Mouse (Mus musculus): ENCODE measurements around the gene Trp53inp2.

The Trp53inp2 gene

DNA sequence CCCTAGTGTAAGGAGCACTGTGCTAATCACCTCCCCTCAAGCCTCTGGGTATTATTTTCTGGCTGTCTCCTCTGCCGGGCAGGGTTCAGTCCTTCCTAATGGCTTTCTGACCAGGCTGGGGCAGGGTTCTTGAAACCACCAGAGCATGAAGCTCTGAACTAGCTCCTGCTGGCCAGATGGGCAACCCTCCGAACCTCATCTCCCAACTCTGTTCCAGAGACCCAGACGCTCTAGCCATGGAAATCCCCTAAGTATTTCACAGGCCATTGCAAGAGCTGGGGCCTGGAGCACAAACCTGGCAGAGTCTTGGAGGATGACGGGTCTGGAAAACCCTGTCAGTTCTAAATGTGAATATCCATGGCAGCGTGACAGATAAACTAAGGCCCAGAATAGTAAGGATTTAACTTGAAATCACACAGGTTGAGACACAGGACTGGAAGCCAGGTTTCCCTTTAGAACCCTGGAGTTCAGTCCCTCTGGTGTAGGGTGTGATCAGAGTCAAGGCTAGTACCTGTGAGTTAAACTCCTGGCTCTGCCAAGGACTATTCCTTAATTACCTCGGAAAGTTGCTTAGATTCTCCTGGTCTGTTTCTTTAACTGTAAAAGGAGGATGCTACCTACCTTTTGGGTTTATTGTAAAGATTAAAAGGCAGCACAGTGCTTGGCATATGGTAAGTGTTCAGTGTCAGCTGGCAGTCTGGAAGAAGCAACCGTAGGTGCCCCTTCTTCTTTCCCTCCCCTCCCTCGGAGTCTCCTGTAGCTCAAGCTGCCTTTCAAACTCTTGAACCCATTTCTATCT lies at the start of gene Trp53inp2:
Gene Trp53inp2, plus strand, starts transcription at position 799 of the 799 bp plus-strand sequence.
- POLR2A ChIA-PET: interaction anchor here in 2 of 4 experiments (0.7 to 4.7 kb wide), 15 partner anchors 8 to 590 kb away, joined by 3 to 45 read pairs (median 9); partner anchors contain the start of genes Map1lc3a (in 2 of the 2), Pigu (in 2 of the 2), Ahcy (in 1 of the 2) and Dynlrb1 (in 1 of the 2)
- CTCF ChIA-PET: interaction anchor here in 1 of 4 experiments (1.6 kb wide), 1 partner anchor 104 kb away, joined by 6 read pairs; the partner anchor contains the start of gene Map1lc3a

DNA sequence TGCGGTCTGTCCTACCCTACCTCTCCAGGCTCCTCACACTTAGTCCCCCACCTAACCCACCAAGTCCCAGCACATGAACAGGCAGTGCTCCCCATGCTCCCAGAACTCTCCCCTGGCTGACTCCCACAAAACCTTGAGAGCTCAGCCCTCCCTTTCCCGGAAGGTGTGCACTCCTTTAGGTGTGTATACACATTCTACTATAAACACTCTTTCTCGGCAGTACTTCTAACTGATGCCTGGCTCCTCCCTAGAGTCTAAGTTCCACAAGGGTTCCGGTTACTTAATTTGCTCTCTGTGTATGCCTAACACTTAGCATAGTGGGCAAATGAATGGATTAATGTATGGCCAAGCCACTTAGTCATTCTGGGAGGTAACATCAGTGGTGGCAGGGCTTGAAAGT lies 49.5 kb upstream of the Trp53inp2 start:
- ChIA-PET POLR2A (interaction anchor here in 2 of 4 experiments (0.6 to 1.6 kb wide), 2 partner anchors 32 to 58 kb away, joined by 3 read pairs; no protein-coding TSS in a partner anchor), CTCF (interaction anchor here in 1 of 4 experiments (0.6 kb wide), 1 partner anchor 399 kb away, joined by 5 read pairs; no protein-coding TSS in a partner anchor)

DNA sequence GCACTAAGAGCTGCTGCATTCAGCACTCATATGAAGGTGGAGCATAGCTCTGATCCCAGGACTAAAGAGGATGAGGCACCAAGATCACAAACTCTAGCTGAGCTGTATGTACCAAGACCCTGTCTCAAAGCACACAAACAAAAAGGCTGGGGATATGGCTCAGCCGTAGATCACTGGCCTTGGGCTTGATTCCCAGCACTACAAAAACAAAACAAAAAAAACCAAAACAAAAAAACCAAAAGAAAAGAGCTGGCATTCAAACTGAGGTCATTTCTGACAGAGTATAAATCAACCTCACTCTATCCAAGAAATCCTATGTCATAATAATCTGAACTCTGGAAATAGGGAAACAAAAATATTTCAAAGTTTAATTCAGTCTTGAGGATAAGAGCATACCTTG lies 47.4 kb upstream of the Trp53inp2 start:
- ChIA-PET CTCF (interaction anchor here in 1 of 4 experiments (0.7 kb wide), 1 partner anchor 21 kb away, joined by 3 read pairs; no protein-coding TSS in a partner anchor), POLR2A (interaction anchor here in 3 of 4 experiments (0.7 to 1.4 kb wide), 9 partner anchors 13 to 1202 kb away, joined by 3 to 5 read pairs (median 4); partner anchors contain the start of genes Ahcy (in 1 of the 3) and Pigu (in 1 of the 3))

DNA sequence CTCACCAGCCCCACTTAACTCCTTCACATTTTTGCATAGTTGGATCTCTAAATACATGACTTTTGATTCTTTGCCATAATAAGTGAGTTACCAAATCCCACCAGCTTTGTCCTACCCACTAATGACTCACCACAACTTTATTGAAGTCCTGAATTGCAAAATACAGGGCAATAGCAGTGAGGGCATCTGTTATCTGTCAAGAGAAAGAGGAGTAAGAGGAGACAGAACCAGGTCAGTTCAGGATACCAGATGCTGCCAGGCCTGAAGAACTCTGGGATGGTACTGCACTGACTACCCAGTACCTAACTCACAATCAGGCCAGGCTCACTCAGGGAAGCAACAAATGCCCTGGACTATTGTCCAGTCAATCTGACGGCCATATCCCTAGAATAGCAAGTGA lies 45.6 kb upstream of the Trp53inp2 start:
- ChIA-PET CTCF (no interaction called here), POLR2A (no interaction called here)

DNA sequence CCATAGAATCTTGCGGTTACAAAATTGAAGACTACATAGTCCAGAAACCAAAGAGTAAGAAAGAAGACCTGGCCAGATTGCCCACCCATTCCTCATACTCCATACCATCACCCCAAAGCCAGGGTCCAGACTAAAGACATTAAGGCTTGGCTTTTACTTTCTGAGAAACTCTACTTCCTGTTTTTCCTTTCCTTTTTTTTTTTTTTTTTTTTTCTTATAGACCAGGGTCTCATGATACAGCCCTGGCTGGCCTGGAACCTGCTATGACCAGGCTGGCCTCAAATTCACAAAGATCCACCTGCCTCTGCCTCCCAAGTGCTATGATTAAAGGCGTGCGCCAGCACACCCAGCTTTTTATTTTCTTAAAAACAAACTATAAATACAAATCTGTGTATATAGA lies 44.6 kb upstream of the Trp53inp2 start:
- CTCF ChIA-PET: no interaction called here
- POLR2A ChIA-PET: interaction anchor here in 1 of 4 experiments (0.7 kb wide), 1 partner anchor 45 kb away, joined by 3 read pairs; no protein-coding TSS in a partner anchor

DNA sequence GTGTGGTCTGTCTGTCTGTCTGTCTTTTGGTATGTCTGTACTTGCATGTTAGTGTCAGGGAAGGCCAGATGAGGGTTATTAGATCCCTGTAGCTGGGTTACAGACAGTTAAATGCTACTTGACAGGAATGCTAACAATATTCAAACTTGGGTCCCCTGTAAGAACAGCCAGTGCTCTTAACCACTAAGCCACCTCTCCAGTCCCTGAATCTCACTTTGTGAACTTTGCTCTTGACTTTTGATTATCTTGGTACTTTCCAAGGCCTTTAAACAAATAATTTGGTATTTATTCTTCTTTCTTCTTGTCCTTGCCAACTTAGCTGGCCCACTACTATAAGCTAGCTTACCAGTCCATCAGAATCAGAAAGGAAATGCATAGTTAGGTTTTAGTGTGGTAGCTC lies 40.7 kb upstream of the Trp53inp2 start:
- POLR2A ChIA-PET: interaction anchor here in 2 of 4 experiments (1.2 to 2.1 kb wide), 3 partner anchors 16 to 42 kb away, joined by 3 to 5 read pairs (median 4); partner anchors contain the start of gene Pigu (in 1 of the 2)
- CTCF ChIA-PET: interaction anchor here in 1 of 4 experiments (0.6 kb wide), 1 partner anchor 340 kb away, joined by 3 read pairs; no protein-coding TSS in a partner anchor

DNA sequence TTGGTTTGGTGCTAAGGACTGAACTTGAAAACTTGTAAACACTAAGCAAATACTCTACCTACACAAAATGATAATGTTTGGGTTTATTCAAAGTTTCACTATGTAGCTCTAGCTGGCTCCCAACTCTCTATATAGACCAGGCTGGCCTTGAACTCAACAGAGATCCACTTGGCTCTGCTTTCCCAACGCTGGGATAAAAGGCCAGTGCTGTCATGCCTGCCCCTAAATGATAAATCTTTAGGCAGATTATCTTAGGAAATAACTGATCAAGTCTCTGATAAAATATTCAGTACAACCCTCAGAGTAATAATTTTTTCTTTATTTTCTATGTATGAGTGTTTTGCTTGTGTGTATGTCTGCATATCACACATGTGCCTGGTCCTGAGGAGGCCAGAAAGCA lies 34.2 kb upstream of the Trp53inp2 start:
- POLR2A ChIA-PET: interaction anchor here in 1 of 4 experiments (1.1 kb wide), 1 partner anchor 13 kb away, joined by 5 read pairs; no protein-coding TSS in a partner anchor
- CTCF ChIA-PET: interaction anchor here in 1 of 4 experiments (0.6 kb wide), 1 partner anchor 168 kb away, joined by 3 read pairs; no protein-coding TSS in a partner anchor

DNA sequence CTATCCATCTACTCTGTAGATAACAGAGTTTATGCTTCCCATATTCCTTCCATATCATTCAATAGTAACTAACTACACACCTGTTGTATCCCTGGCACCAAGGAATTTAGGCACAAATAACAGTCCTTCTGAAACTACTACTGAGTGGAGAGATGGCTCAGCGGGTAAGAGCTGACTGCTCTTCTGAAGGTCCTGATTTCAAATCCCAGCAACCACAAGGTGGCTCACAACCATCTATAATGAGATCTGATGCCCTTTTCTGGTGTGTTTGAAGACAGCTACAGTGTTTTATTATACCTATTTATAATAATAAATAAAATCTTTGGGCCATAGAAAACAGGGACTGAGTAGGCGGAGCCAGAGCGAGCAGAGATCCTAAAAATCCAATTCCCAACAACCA lies 26.5 kb upstream of the Trp53inp2 start:
- POLR2A ChIA-PET: interaction anchor here in 2 of 4 experiments (1.1 to 5.7 kb wide), 4 partner anchors 9 to 33 kb away, joined by 4 to 31 read pairs (median 4); partner anchors contain the start of gene Trp53inp2 (in 1 of the 2)

DNA sequence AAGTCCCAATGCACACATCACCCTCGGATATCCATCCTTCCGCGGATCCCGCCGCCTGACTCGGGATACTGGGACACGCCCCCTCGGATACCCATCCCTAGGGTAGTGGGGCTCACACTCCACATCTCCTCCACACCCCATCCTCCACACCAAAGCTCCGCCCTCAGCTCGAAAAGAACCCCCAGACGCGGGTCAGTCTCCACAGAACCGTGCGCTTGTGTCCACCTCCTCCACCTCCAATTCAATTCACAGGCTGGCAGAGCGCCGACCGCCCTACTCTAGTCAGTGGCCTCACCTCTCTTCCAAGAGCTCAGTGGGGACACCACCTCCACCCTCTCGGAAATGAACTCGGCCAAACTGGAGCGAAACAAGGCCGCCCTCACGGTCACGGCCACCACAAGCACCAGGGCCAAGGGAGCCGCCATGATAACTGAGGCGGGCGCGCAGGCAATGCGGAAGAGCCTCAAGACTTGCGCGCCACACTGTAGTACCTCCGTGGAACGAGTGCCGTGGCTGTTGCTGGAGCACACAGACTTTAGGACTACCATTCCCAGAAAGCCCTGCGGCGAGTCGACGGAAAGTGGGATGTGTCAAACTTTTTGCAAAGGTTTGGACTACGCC lies 23.8 kb upstream of the Trp53inp2 start, which contains the start of gene Pigu:
Gene Pigu, minus strand, starts transcription at position 460 of the 621 bp plus-strand sequence.
- ChIA-PET POLR2A (interaction anchor here in 3 of 4 experiments (0.5 to 5.7 kb wide), 17 partner anchors 9 to 272 kb away, joined by 3 to 31 read pairs (median 4); partner anchors contain the start of genes Trp53inp2 (in 2 of the 3) and Map1lc3a (in 1 of the 3)), CTCF (interaction anchor here in 2 of 4 experiments (0.7 to 1.7 kb wide), 4 partner anchors 25 to 161 kb away, joined by 4 to 7 read pairs (median 6); partner anchors contain the start of genes Acss2 (in 1 of the 2) and Ggt7 (in 1 of the 2))

More for the DNA sequence above, 26.5 kb upstream of the Trp53inp2 start:
- CTCF ChIA-PET: interaction anchor here in 1 of 4 experiments (0.5 kb wide), 1 partner anchor 21 kb away, joined by 3 read pairs; no protein-coding TSS in a partner anchor

DNA sequence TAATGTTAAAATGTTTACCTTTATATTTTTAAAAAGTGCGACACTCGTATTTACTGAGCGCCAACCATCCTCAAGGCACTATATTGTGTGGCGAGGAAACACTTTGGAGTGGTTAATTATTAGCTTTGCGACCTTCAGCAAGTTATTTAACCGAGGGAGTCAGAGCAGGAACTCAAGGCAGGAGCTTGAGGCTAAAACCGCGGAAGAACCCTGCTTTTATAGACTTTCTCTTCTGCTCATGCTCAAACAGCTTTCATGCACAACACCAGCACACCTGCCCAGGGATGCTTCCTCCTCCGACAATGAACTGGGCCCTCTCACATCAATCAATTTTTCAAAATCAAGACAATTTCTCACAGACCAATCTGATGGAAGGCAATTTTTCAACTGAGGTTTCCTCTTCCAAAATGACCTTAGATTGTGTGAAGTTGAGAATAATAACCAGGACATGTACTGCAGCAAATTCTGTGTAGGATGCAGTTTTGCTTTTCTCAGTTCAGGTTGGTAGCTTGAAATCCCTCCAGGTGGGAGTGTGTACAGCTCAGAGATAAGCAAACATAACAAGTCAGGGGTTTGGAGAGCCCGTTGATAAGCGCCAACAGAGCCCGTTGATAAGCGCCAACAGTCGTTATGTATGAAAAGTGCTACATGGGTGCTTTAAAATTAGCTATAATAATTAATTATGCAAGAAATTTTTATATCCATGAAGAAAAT lies 23.0 kb upstream of the Trp53inp2 start:
- ChIA-PET POLR2A (interaction anchor here in 3 of 4 experiments (0.6 to 5.7 kb wide), 9 partner anchors 17 to 136 kb away, joined by 3 to 31 read pairs (median 4); partner anchors contain the start of genes Trp53inp2 (in 2 of the 3) and Map1lc3a (in 1 of the 3)), CTCF (interaction anchor here in 2 of 4 experiments (0.7 to 1.7 kb wide), 3 partner anchors 27 to 160 kb away, joined by 6 to 7 read pairs (median 6); partner anchors contain the start of genes Acss2 (in 1 of the 2) and Ggt7 (in 1 of the 2))

DNA sequence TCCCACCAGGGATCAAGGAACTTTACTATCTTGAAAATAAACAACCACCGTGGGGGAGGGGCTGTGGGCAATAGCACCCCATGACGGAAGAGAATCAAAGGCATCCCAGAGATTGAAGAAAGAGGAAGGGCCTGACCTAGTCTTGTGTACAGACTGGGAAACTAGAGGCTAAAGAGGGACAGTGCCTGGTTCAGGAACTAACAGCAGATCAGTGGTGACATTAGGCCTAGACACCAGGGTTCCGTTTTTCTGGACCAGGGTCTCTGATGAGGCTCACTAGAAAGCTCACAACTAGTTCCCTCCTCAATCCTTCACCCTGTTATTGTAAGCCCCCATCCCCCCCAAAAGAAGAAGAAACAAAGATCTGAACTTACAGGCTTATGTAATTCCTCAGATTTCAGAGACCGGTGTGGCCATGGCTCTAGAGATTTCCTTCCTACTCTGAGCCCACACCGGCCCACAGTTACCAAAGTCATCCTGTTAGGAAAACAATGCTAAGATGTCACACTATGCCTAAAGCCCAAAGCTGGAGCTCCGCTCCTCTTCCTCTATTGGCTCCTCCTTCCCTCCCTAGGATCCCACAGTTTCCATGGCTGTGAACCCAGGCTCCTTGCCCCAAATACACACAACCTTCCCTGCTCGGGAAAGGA lies 13.1 kb upstream of the Trp53inp2 start:
- CTCF ChIA-PET: no interaction called here
- POLR2A ChIA-PET: interaction anchor here in 2 of 4 experiments (0.7 to 2.1 kb wide), 4 partner anchors 10 to 150 kb away, joined by 3 to 11 read pairs (median 4); partner anchors contain the start of genes Acss2 (in 1 of the 2) and Ggt7 (in 1 of the 2)

DNA sequence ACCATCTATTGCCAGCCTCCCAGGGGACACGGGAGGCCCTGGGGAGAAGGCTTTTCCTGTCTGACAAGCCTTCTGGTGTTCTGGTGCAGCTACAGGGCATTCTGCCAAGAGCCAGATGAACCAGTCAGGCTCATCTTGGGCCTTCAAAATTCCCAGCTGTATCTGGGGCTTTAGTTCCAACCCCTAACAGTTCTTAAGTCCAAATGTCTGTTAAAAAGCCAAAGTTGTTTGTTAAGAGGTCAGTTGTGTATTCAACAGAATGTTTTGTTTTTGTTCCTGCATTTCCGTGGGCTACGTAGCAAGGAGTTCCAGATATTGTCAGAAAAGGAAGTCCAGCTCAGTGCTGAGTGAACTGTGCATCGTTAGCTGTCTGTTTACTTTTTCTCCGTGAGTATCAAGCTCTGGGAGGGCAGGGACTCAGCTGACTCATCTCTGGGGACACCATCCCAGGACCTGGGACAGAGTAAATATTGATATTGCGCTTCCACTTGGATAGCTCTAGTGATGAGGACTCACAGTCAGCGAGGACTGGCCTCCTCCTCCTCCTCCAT lies 11.5 kb upstream of the Trp53inp2 start:
- CTCF ChIA-PET: interaction anchor here in 1 of 4 experiments (0.5 kb wide), 1 partner anchor 96 kb away, joined by 3 read pairs; no protein-coding TSS in a partner anchor
- POLR2A ChIA-PET: interaction anchor here in 3 of 4 experiments (1.0 to 1.6 kb wide), 4 partner anchors 12 to 18 kb away, joined by 3 to 9 read pairs (median 6); partner anchors contain the start of gene Trp53inp2 (in 1 of the 3)

DNA sequence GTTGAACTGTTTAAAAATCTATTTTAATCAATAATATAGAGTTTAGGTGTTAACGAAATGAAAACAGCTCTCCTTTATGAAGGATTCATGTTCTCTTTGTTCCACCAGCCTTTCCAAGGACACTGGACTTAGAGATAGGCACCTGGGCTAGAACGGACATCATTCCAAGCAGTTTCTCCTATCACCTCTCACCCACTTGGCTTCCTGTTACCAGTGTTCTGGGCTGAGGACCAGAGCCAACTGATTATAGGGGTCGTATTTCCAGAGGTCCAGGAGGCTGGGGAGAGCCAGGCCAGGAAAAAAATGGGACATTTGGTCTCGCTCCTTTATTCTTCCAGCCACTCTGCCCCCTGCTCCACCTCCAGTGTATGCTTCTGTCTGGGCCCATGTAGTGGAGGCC lies 8.4 kb upstream of the Trp53inp2 start:
- ChIA-PET POLR2A (interaction anchor here in 2 of 4 experiments (0.6 to 1.7 kb wide), 3 partner anchors 9 to 333 kb away, joined by 3 to 4 read pairs (median 3); partner anchors contain the start of gene Trp53inp2 (in 1 of the 2)), CTCF (interaction anchor here in 1 of 4 experiments (1.0 kb wide), 1 partner anchor 79 kb away, joined by 3 read pairs; no protein-coding TSS in a partner anchor)

DNA sequence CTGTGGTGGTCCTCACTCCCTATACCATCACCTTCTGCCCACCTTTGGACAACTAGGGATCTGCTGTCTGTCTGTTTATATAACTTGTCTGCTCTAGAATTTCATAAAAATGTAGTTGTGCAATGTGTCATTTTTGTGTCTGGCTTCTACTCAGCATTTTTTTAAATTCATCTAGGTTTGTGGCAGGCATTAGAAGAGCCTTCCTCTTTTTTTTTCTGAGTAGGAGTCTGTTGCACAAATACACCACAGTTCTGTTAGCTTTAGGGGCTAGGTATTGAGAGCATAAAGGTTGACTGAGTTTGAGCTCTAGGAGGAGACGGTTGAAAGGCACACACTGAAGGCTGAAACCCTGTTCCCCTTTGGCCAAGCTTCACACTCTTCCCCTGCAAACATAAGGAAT lies 7.6 kb upstream of the Trp53inp2 start:
- ChIA-PET POLR2A (interaction anchor here in 3 of 4 experiments (0.7 to 1.4 kb wide), 4 partner anchors 8 to 9 kb away, joined by 3 to 7 read pairs (median 3); partner anchors contain the start of gene Trp53inp2 (in 1 of the 3)), CTCF (no interaction called here)

DNA sequence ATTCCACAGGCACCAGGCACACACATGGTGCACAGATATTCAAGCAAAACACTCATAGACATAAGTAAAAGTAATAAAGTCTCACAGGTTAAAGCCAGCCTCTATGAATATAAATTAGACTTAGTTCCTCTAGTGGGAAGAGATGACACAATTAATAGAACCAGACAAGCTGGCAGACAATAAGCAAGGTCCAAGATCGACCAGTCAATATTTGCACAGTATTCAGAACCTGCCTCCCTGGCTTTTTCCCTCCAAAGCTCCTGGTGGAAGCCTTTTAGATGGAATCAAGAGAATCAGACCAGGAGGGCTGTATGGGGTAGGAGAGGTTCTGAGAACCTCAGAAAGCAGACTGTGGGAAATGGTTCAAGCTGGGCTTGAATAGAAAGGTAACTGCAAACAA lies 7.0 kb upstream of the Trp53inp2 start:
- POLR2A ChIA-PET: interaction anchor here in 2 of 4 experiments (0.7 to 1.4 kb wide), 3 partner anchors 8 to 9 kb away, joined by 3 to 7 read pairs (median 3); no protein-coding TSS in a partner anchor

DNA sequence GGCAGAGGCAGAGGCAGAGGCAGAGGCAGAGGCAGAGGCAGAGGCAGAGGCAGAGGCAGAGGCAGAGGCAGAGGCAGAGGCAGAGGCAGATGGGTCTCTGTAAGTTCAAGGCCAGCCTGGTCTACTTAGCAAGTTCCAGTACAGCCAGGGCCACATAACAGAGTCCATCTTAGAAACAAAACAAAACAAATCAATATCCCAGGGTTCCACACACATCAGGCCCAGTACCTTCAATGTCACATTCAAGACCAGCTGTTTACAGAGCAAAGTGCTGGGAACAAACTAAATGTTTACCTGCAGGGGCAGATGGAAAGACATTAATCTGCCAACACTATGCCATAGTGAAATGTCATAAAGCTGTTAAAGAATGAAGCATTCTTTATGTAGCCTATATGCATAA lies 6.3 kb upstream of the Trp53inp2 start:
- ChIA-PET CTCF (no interaction called here), POLR2A (interaction anchor here in 1 of 4 experiments (0.5 kb wide), 1 partner anchor 106 kb away, joined by 3 read pairs; no protein-coding TSS in a partner anchor)

More for the DNA sequence above, 7.0 kb upstream of the Trp53inp2 start:
- CTCF ChIA-PET: no interaction called here
